In genomic region chr17:83527651-83528381, GRCm38 (mm10) we compare ENCODE assay signal across 8 mouse cellular contexts. TPM values are rescaled to one million over a fixed set of nuclear protein-coding genes. Genes with fewer than 3 reads are reported as not detected.
DNase-seq lines count a peak whose midpoint lies in the region; ATAC-seq and TF ChIP-seq lines count a peak whose summit lies in the region.

No protein-coding gene starts in this region.

- H3K4me2 ChIP-seq in forebrain, postnatal 0 days (ENCODE audit: low read depth): peak overlapping the region; percentile 10; the same call in 1 of the 2 replicates
- H3K4me2 ChIP-seq in liver, embryonic 15.5 days: peak overlapping the region; percentile 70
- peak overlapping the region; percentile 43 for H3K4me2 ChIP-seq in neural tube, embryonic 12.5 days (replicated peaks)

- H3K4me3 ChIP-seq in forebrain, postnatal 0 days (ENCODE audit: low read depth, low read length): no peak overlapping the region
- peak overlapping the region; percentile 30 for H3K4me3 ChIP-seq in liver, embryonic 15.5 days (replicated peaks)
- H3K4me3 ChIP-seq in neural tube, embryonic 12.5 days: no peak overlapping the region

- H3K27me3 ChIP-seq in forebrain, postnatal 0 days (ENCODE audit: insufficient read depth, low read length): no peaks in the 10 kb centered on the region
- H3K27me3 ChIP-seq in liver, embryonic 15.5 days: no peaks in the 10 kb centered on the region
- no peaks in the 10 kb centered on the region for H3K27me3 ChIP-seq in neural tube, embryonic 12.5 days (replicated peaks)

- H3K9me3 ChIP-seq in forebrain, postnatal 0 days (ENCODE audit: low read length): no peaks in the 10 kb centered on the region
- no peaks in the 10 kb centered on the region for H3K9me3 ChIP-seq in liver, embryonic 15.5 days (replicated peaks)
- H3K9me3 ChIP-seq in neural tube, embryonic 12.5 days: no peaks in the 10 kb centered on the region

- peak; percentile 20 for DNase-seq in urinary bladder, postnatal 14 days (ENCODE audit: low spot score)
- DNase-seq in urinary bladder, postnatal 4 days (ENCODE audit: low spot score in 2 of 2): no peak
- no peak for DNase-seq in forebrain, postnatal 0 days
- DNase-seq in gastrocnemius, adult 8-10 months (ENCODE audit: low spot score in 2 of 2): no peak
- no peak for DNase-seq in urinary bladder, postnatal 10 days (ENCODE audit: low spot score)

- ATAC-seq in forebrain, postnatal 0 days: peak; percentile 18; the same call in 1 of the 2 replicates
- peak; percentile 26 for ATAC-seq in inflammation-experienced regulatory T-cells, adult 6 months
- ATAC-seq in liver, embryonic 15.5 days (ENCODE audit: insufficient read depth): peak; percentile 58
- ATAC-seq in neural tube, embryonic 12.5 days (ENCODE audit: low FRiP score, low read depth): peak; percentile 67

- TF ChIP-seq CTCF in forebrain, postnatal 0 days (IDR thresholded peaks at IDR 0.05; ENCODE audit: low read depth): no peak

- WGBS in forebrain, postnatal 0 days: 25% methylated on average over 17 of the region's 17 CpGs
- WGBS in liver, embryonic 15.5 days (ENCODE audit: insufficient replicate concordance): 21% methylated on average over 17 of the region's 17 CpGs
- WGBS in neural tube, embryonic 12.5 days: 23% methylated on average over 17 of the region's 17 CpGs

- H3K9ac ChIP-seq in forebrain, postnatal 0 days: no peak overlapping the region; the same call in 1 of the 2 replicates
- no peak overlapping the region; the same call in 1 of the 2 replicates for H3K9ac ChIP-seq in liver, embryonic 15.5 days
- no peak overlapping the region for H3K9ac ChIP-seq in neural tube, embryonic 12.5 days

- H3K4me1 ChIP-seq in forebrain, postnatal 0 days (ENCODE audit: insufficient read depth): 0 out of 2 replicates have a peak, but pooled peaks cover 9% of the 10 kb centered on the region
- peaks cover 35% of the 10 kb centered on the region for H3K4me1 ChIP-seq in liver, embryonic 15.5 days (replicated peaks)
- peaks cover 31% of the 10 kb centered on the region for H3K4me1 ChIP-seq in neural tube, embryonic 12.5 days

- H3K27ac ChIP-seq in forebrain, postnatal 0 days (ENCODE audit: low read depth, low read length): no peak overlapping the region
- H3K27ac ChIP-seq in liver, embryonic 15.5 days (replicated peaks): peak overlapping the region; percentile 39
- no peak overlapping the region for H3K27ac ChIP-seq in neural tube, embryonic 12.5 days

- no peaks in the 10 kb centered on the region for H3K36me3 ChIP-seq in forebrain, postnatal 0 days (ENCODE audit: insufficient read depth)
- no peaks in the 10 kb centered on the region for H3K36me3 ChIP-seq in liver, embryonic 15.5 days (replicated peaks)
- H3K36me3 ChIP-seq in neural tube, embryonic 12.5 days: no peaks in the 10 kb centered on the region

RNA-seq across cellular contexts. Expression of gene Cox7a2l, which starts 10.7 kb away (rescaled TPM):
- total RNA-seq in forebrain, postnatal 0 days (2014; rRNA removed): 343 and 363 TPM in 2 replicates
- 210 and 242 TPM in 2 replicates for polyA plus RNA-seq in forebrain, postnatal 0 days (2015; fragmentation: Nextera tagmentation; extraction: Ambion mirVana)
- polyA plus RNA-seq in inflammation-experienced regulatory T-cells, adult 6 months (2017; shearing (Covaris generic)): 100 to 1,000 TPM; 353 to 565 (median 539) TPM
- polyA plus RNA-seq in liver, embryonic 15.5 days (2015; fragmentation: Nextera tagmentation; extraction: Ambion mirVana): 59.8 and 61.9 TPM in 2 replicates
- polyA plus RNA-seq in neural tube, embryonic 12.5 days (2016; fragmentation: Nextera tagmentation; extraction: Ambion mirVana): 151 TPM in 2 replicates
- total RNA-seq in gastrocnemius, adult 8-10 months (2022): 100 to 1,000 TPM; 158 to 179 (median 173) TPM

Comparison
In these comparisons a context has a peak if more than half of its experiments do, and no peak if none do; other contexts are left out.
1. H3K4me2 ChIP-seq: peak in every context shown above with its lines; median percentile 70 in liver, embryonic 15.5 days; 43 in neural tube, embryonic 12.5 days; 10 in forebrain, postnatal 0 days.